Mouse (Mus musculus): Measurements from ENCODE around the gene Dennd4b. TPM values are rescaled to one million over a fixed set of nuclear protein-coding genes. Genes with fewer than 3 reads are reported as not detected.

The Dennd4b gene
- polyA plus RNA-seq, 1 experiment from 2014 or later: 3.9 TPM

DNA sequence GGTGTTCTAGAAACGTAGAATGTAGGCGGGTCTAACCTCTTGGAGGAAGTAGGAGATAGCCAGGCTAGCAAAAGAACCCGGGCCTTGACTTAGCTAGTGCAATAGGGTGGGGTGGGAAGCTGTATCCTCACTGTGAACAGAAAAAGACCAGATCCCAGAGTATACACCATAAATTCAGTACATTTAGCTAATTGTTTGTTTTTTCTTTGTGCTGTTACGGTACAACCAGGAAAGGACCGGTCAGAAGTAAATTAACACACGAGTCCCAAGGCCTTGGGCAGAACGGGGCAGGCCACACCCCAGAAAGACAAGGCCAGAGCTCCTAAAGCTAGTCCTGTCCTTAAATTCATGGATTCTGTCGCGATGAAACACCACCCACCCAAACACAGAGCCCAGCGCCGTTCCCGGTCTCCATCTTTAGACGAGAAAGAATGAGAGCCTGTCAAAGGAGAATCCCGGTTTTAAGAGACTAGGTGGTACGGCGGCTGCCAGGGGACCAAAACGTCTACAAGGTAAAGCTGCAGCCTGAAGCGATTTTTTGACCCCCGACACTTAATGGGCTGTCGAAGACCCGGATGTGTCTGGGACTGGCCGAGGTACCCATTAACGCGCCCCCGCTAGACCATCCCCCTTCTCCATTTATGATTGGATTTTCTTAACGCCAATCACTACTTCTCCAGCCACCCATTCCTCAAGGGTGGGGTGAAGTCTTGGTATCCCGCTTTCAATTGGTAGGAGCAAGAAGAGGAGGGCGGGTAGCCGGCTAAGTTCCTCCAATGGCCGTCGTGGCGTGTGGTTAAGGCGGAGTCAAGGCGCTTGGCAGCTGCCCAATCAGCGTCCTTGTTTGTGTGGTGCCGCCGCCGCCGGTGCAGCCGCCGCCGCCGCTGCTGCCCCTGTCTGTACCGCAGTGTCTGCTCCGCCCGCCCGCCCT is 27.6 kb downstream of the Dennd4b start, which contains the start of gene Gatad2b:
Gene Gatad2b (plus strand): TSS at position 834 of the 931 bp plus-strand sequence.
- DNase-seq (ENCODE audit: low spot score): peak; percentile 100
- peak within 1 kb of the TSS; percentile 75 for H3K4me2 ChIP-seq (ENCODE audit: low read depth, severe bottlenecking)
- H3K9ac ChIP-seq (ENCODE audit: low read length): peak within 1 kb of the TSS; percentile 94
- H3K36me3 ChIP-seq (ENCODE audit: control insufficient read depth, insufficient read depth, low read length): peaks cover 3% of the 10 kb centered on the region; the same call in 1 of the 2 replicates
- H3K9me3 ChIP-seq (ENCODE audit: control insufficient read depth, low read length): no peaks in the 10 kb centered on the region
- no peaks in the 10 kb centered on the region for H3K27me3 ChIP-seq (ENCODE audit: control insufficient read depth, insufficient read depth, low read length)
- ATAC-seq (ENCODE audit: insufficient number of reproducible peaks, low FRiP score, low TSS enrichment, low read depth): peak; percentile 99
- H3K27ac ChIP-seq (replicated peaks; ENCODE audit: low read depth, low read length): peak within 1 kb of the TSS; percentile 97
- peaks cover 5% of the 10 kb centered on the region; the same call in 1 of the 2 replicates for H3K4me1 ChIP-seq (ENCODE audit: control insufficient read depth, insufficient read depth, low read length)
- peak within 1 kb of the TSS; percentile 91 for H3K4me3 ChIP-seq (ENCODE audit: low read depth, low read length)
- WGBS: under 1% methylated on average over 44 of the region's 47 CpGs

DNA sequence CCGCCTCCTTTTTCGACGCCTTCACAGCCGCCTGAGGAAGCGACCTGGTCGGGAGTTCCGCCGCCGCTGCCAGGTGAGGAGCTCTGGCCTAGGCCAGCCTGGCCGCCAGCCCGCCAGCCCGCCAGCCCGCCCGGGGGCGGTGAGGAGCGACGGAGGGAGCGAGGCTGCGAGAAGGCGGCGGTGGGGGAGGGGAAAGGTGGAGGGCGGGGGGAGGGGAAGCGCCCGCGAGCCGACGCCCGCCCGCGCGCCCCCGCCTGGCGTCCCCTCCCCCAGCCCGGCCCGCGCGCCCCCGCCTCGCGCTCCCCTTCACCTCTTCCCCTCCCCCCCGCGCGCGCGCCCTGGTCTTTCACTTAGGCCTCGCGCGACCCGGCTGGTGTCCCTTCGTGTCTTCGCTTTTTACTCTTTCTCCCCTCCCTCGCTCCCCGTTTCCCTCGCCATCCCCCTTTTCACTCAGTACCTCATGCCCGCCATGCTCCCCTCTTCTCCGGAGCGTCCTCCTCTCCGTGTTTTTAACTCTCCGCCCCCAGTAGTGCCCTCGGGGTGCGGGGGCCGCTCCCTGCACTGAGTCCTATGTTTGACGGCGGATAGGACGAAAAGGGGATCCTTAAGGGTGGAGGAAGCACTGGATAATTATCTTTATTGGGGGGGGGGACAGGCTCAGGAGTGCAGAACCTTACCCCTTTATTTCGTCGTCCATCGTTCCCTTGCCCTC is 28.5 kb downstream of the Dennd4b start:
- DNase-seq (ENCODE audit: low spot score) (peak; percentile 90), ATAC-seq (ENCODE audit: insufficient number of reproducible peaks, low FRiP score, low TSS enrichment, low read depth) (peak; percentile 19; the same call in 1 of the 2 replicates)
- WGBS: under 1% methylated on average over 23 of the region's 68 CpGs
- Histone ChIP-seq H3K9ac (ENCODE audit: low read length) (peak overlapping the region; percentile 94), H3K27me3 (ENCODE audit: control insufficient read depth, insufficient read depth, low read length) (no peaks in the 10 kb centered on the region), H3K4me2 (ENCODE audit: low read depth, severe bottlenecking) (peak overlapping the region; percentile 75), H3K27ac (replicated peaks; ENCODE audit: low read depth, low read length) (peak overlapping the region; percentile 97), H3K4me1 (ENCODE audit: control insufficient read depth, insufficient read depth, low read length) (peaks cover 5% of the 10 kb centered on the region; the same call in 1 of the 2 replicates), H3K4me3 (ENCODE audit: low read depth, low read length) (peak overlapping the region; percentile 91), H3K9me3 (ENCODE audit: control insufficient read depth, low read length) (no peaks in the 10 kb centered on the region), H3K36me3 (ENCODE audit: control insufficient read depth, insufficient read depth, low read length) (peaks cover 3% of the 10 kb centered on the region; the same call in 1 of the 2 replicates)

DNA sequence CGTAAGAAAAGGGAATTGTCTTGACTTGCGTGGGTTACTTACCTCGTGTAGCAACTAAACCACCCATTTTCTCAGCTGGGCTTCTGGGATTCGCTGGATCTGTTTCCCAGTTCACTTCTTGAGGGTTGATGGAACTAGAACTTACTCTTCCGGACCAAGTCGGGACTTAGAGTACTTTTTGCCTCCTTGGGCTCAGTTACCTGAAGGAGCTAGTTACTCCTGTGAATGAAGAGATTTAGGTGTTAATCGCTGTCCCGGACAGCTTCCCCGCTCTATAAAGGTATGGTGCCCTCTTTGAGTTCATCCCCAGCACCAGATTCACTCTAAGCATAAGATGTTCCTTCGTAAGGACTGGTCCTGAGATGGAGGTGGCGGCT is 29.1 kb downstream of the Dennd4b start:
- Histone ChIP-seq H3K27ac (replicated peaks; ENCODE audit: low read depth, low read length) (peak overlapping the region; percentile 97), H3K36me3 (ENCODE audit: control insufficient read depth, insufficient read depth, low read length) (peaks cover 3% of the 10 kb centered on the region; the same call in 1 of the 2 replicates), H3K9me3 (ENCODE audit: control insufficient read depth, low read length) (no peaks in the 10 kb centered on the region), H3K4me1 (ENCODE audit: control insufficient read depth, insufficient read depth, low read length) (peaks cover 5% of the 10 kb centered on the region; the same call in 1 of the 2 replicates), H3K27me3 (ENCODE audit: control insufficient read depth, insufficient read depth, low read length) (no peaks in the 10 kb centered on the region), H3K4me2 (ENCODE audit: low read depth, severe bottlenecking) (peak overlapping the region; percentile 75), H3K9ac (ENCODE audit: low read length) (peak overlapping the region; percentile 94), H3K4me3 (ENCODE audit: low read depth, low read length) (peak overlapping the region; percentile 91)
- DNase-seq (ENCODE audit: low spot score): peak; percentile 38
- no peak for ATAC-seq (ENCODE audit: insufficient number of reproducible peaks, low FRiP score, low TSS enrichment, low read depth)
- 1% methylated on average over 11 of the region's 11 CpGs for WGBS

DNA sequence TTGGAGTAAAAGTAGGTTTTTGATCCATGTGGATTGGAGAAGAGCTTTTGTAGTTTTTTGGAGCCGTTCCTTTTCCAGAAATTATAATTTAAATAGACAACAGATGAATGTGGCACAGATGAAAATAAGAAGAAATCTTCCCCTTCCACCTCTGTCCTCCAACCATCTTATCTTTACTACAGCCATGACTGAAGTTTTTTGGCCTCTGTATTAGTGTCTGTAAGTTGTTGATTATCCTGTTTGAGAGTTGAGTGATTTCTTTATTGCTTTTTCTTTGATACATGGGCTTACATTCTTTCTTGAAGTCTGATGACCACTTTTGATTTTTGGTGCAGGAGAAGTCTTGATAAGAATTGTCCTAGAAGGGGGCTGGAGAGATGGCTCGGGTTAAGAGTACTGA is 29.7 kb downstream of the Dennd4b start:
- no peaks in the 10 kb centered on the region for H3K27me3 ChIP-seq (ENCODE audit: control insufficient read depth, insufficient read depth, low read length)
- WGBS: 79% methylated on average over 2 of the region's 2 CpGs
- H3K4me1 ChIP-seq (ENCODE audit: control insufficient read depth, insufficient read depth, low read length): peaks cover 5% of the 10 kb centered on the region; the same call in 1 of the 2 replicates

DNA sequence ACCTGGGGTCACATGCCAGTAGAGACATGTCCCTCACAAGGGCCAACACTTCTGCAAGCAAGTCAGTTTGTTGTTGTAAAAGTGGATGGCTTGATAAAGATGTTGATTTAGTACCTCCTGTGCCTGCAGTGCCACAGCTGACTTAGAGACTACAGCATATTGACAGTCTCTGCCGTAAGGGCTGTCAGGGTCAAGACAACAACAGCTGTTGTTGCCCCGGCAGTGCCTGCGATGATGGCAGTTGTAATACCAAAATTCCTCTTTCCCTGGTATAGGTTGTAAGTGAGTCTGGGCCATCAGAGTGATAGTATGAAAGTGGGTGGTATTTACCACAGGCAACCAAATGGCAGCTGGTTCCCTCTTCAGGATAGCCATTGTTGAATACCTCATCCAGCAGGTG is 40.8 kb downstream of the Dennd4b start:
- 89% methylated on average over 3 of the region's 3 CpGs for WGBS
- no peak overlapping the region for H3K27ac ChIP-seq (replicated peaks; ENCODE audit: low read depth, low read length)
- no peaks in the 10 kb centered on the region for H3K4me1 ChIP-seq (ENCODE audit: control insufficient read depth, insufficient read depth, low read length)

More for the DNA sequence above, 29.7 kb downstream of the Dennd4b start:
- H3K4me3 ChIP-seq (ENCODE audit: low read depth, low read length): peak overlapping the region; percentile 91
- no peak for ATAC-seq (ENCODE audit: insufficient number of reproducible peaks, low FRiP score, low TSS enrichment, low read depth)
- H3K27ac ChIP-seq (replicated peaks; ENCODE audit: low read depth, low read length): no peak overlapping the region
- H3K9ac ChIP-seq (ENCODE audit: low read length): peak overlapping the region; percentile 94; the same call in 1 of the 2 replicates
- H3K36me3 ChIP-seq (ENCODE audit: control insufficient read depth, insufficient read depth, low read length): peaks cover 3% of the 10 kb centered on the region; the same call in 1 of the 2 replicates
- DNase-seq (ENCODE audit: low spot score): no peak
- H3K4me2 ChIP-seq (ENCODE audit: low read depth, severe bottlenecking): peak overlapping the region; percentile 75
- no peaks in the 10 kb centered on the region for H3K9me3 ChIP-seq (ENCODE audit: control insufficient read depth, low read length)

DNA sequence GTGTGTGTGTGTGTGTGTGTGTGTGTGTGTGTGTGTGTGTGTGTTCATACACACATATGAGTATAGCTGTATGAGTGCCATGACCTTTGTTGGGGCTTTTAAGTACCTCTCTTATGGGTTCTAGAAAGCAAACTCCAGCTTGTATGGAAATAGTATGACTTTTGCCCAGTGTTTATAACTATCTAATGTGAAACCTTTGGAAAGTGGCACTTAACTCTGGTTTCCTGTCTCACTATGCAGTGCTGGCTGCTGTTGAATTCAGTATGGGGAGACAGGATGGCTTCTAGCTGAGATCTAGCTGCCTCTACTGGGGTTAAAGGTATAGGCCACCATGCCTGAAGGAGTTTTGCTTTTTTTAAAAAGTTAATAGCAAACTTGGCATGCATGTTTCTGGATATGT is 44.6 kb downstream of the Dennd4b start:
- Histone ChIP-seq H3K27ac (replicated peaks; ENCODE audit: low read depth, low read length) (no peak overlapping the region), H3K27me3 (ENCODE audit: control insufficient read depth, insufficient read depth, low read length) (no peaks in the 10 kb centered on the region), H3K4me2 (ENCODE audit: low read depth, severe bottlenecking) (no peak overlapping the region), H3K4me1 (ENCODE audit: control insufficient read depth, insufficient read depth, low read length) (no peaks in the 10 kb centered on the region), H3K36me3 (ENCODE audit: control insufficient read depth, insufficient read depth, low read length) (no peaks in the 10 kb centered on the region), H3K9ac (ENCODE audit: low read length) (no peak overlapping the region), H3K9me3 (ENCODE audit: control insufficient read depth, low read length) (no peaks in the 10 kb centered on the region), H3K4me3 (ENCODE audit: low read depth, low read length) (no peak overlapping the region)
- no peak for DNase-seq (ENCODE audit: low spot score)
- ATAC-seq (ENCODE audit: insufficient number of reproducible peaks, low FRiP score, low TSS enrichment, low read depth): no peak

More for the DNA sequence above, 40.8 kb downstream of the Dennd4b start:
- H3K4me3 ChIP-seq (ENCODE audit: low read depth, low read length): no peak overlapping the region
- DNase-seq (ENCODE audit: low spot score) (no peak), ATAC-seq (ENCODE audit: insufficient number of reproducible peaks, low FRiP score, low TSS enrichment, low read depth) (no peak)
- H3K4me2 ChIP-seq (ENCODE audit: low read depth, severe bottlenecking): no peak overlapping the region
- no peaks in the 10 kb centered on the region for H3K9me3 ChIP-seq (ENCODE audit: control insufficient read depth, low read length)
- H3K9ac ChIP-seq (ENCODE audit: low read length): no peak overlapping the region
- no peaks in the 10 kb centered on the region for H3K36me3 ChIP-seq (ENCODE audit: control insufficient read depth, insufficient read depth, low read length)
- no peaks in the 10 kb centered on the region for H3K27me3 ChIP-seq (ENCODE audit: control insufficient read depth, insufficient read depth, low read length)

DNA sequence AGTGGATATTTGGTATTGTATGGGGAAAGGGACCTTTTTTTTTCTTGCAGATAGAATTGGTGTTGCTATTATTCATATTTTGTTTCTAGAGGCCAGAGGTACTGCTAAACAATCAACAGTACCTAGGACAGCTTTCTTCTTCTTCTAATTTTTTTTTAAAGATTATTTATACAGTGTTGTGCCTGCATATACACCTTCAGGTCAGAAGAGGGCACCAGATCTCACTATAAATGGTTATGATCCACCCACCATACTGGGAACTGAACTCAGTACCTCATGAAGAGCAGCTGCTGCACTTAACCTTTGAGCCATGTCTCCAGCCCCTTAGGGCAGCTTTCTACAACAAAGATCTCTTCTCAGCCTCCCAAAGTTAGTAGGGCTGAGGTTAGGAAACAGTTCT is 48.4 kb downstream of the Dennd4b start:
- no peak for DNase-seq (ENCODE audit: low spot score)
- H3K9me3 ChIP-seq (ENCODE audit: control insufficient read depth, low read length): no peaks in the 10 kb centered on the region
- no peak for ATAC-seq (ENCODE audit: insufficient number of reproducible peaks, low FRiP score, low TSS enrichment, low read depth)
- no peak overlapping the region for H3K4me3 ChIP-seq (ENCODE audit: low read depth, low read length)
- no peak overlapping the region for H3K4me2 ChIP-seq (ENCODE audit: low read depth, severe bottlenecking)
- H3K9ac ChIP-seq (ENCODE audit: low read length): no peak overlapping the region
- no peaks in the 10 kb centered on the region for H3K4me1 ChIP-seq (ENCODE audit: control insufficient read depth, insufficient read depth, low read length)
- no peak overlapping the region for H3K27ac ChIP-seq (replicated peaks; ENCODE audit: low read depth, low read length)
- H3K36me3 ChIP-seq (ENCODE audit: control insufficient read depth, insufficient read depth, low read length): no peaks in the 10 kb centered on the region
- no peaks in the 10 kb centered on the region for H3K27me3 ChIP-seq (ENCODE audit: control insufficient read depth, insufficient read depth, low read length)

DNA sequence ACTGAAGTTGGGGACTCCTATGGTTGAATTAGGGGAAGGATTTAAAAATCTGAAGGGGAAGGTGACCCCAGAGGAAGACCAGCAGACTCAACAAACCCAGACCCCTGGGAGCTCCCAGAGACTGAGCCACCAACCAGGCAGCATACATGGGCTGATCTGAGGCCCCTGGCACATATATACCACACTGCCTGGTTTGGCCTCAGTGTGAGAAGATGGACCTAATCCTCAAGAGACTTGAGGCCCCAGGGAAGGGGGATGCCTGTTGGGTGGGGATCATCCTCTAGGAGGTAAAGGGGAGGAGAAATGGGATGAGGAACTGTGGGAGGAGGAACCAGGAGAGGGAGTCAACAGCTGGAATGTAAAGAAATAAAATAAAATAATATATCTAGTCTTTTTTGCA is 49.3 kb downstream of the Dennd4b start:
- no peaks in the 10 kb centered on the region for H3K36me3 ChIP-seq (ENCODE audit: control insufficient read depth, insufficient read depth, low read length)
- no peak overlapping the region for H3K4me2 ChIP-seq (ENCODE audit: low read depth, severe bottlenecking)
- no peaks in the 10 kb centered on the region for H3K9me3 ChIP-seq (ENCODE audit: control insufficient read depth, low read length)
- H3K9ac ChIP-seq (ENCODE audit: low read length): no peak overlapping the region
- no peaks in the 10 kb centered on the region for H3K4me1 ChIP-seq (ENCODE audit: control insufficient read depth, insufficient read depth, low read length)
- ATAC-seq (ENCODE audit: insufficient number of reproducible peaks, low FRiP score, low TSS enrichment, low read depth) (no peak), DNase-seq (ENCODE audit: low spot score) (no peak)
- H3K27ac ChIP-seq (replicated peaks; ENCODE audit: low read depth, low read length): no peak overlapping the region
- no peak overlapping the region for H3K4me3 ChIP-seq (ENCODE audit: low read depth, low read length)
- H3K27me3 ChIP-seq (ENCODE audit: control insufficient read depth, insufficient read depth, low read length): no peaks in the 10 kb centered on the region

Data from limb, embryonic 11.5 days (tissue).